Mouse (Mus musculus) left cerebral cortex, postnatal 10 days (tissue): ENCODE measurements around the gene Igtp. TPM values are rescaled to one million over a fixed set of nuclear protein-coding genes. Genes with fewer than 3 reads are reported as not detected.
"Not testable (repeated sequence)": the region's sequence is repeated elsewhere in the genome, so short reads cannot be mapped to it uniquely, and the experiment has no call there.

Source experiments
- DNase-seq, 2 experiments: peaks; one replicate each; pipeline ENCODE4 v3.0.0; 2021 to 2022; ENCODE audit warnings: low spot score in 2 of 2, mixed read lengths in 1 of 2; ENCODE audit errors: extremely low spot score in 1 of 2
- intact Hi-C: fragments of 180-260 bp; cut with DNase I; formaldehyde crosslinking; loops from one replicate; pipeline ENCODE4 v1.15.1; 2025
- total RNA-seq, 2 experiments: library from RNA; stranded (reverse); gene quantifications; 2 replicates each; pipeline ENCODE4 v1.2.3; 2021

Igtp gene
- total RNA-seq = 1 to 10 TPM; 1.1 to 1.9 TPM

DNA sequence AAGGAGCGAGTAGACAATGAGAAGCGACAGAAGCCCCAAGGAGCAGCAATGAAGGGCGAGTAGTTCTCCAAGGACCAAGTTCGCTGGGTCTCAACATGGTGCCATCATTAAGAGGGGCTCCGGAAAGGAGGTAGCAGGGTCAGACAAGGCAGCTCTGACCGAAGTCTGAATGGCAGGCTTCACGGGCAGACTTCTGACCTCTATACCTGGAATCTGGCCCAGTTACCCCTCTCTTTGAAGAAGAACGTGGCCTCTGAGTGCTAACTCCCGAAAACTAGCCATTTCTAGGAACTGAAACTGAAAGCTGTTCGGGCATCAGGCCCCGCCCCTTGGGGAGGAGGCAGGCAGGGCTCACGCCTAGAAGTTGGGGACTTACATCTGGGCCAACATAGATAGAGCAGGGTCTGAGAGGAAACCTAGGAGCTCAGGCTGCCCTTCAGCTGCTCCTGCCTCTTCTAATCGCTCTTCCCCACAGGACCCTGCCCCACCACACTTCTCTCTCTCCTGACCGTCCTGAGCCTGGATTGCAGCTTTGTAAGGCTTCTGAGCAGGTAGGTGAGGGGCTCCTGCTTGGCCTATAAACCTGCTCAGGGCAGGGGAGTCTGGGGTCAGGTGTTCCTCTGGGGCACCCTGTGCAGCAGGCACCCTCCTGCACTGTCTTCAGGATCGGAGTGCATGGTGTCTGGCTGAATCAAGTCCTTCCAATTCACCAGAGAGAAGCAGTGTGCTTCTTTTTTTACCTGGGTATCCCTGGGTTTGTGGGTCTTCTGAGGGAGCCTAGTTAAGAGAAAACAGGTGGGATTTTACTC lies at the start of gene Igtp, which contains the start of gene Irgm2:
Igtp (plus strand) TSS at position 328 of the 809 bp plus-strand sequence.
Irgm2 (plus strand) TSS at position 390 of the 809 bp plus-strand sequence.
- peak in 1 of 2 experiments; percentile 85 for DNase-seq
- intact Hi-C loops = not testable (repeated sequence)

DNA sequence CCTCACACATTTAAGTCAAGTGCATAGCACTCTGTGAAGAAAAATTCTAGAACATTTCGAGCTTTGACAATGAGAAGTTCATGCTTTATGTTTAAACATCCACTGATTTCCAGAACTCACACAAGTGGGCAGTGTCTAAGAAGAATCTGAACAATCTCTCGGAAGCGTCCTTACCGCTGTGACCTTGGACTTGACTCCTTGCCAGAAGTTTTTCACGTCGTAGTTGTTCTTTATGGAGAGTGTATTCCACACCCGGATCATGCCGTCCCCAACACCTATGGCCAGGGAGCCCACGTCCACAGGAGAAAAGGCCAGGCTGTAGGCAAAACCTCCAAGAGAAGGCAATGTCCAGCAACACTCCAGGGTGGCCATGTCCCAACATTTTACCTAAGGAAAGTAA lies 43.9 kb upstream of the Igtp start:
- DNase-seq = no peak
- intact Hi-C loops = no loop called here

DNA sequence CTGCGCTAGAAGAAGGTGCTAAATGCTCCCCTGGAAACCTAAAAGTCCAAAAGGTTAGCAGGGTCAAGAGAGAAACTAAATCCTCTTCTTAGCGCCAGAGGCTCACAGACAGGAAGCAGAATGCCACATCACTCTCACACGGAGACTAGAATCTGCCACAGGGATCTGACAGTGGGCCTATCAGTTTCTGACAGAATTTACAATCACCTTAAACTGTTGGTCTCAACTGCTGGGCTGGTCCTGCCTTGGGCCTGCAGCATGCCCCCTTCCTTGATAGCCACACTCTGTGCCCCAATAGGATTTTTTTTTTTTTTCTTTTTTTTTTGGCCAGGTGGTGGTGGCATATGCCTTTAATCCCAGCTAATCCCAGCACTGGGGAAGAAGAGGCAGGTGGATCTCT lies 42.5 kb upstream of the Igtp start:
- intact Hi-C loops = no loop called here
- no peak for DNase-seq

DNA sequence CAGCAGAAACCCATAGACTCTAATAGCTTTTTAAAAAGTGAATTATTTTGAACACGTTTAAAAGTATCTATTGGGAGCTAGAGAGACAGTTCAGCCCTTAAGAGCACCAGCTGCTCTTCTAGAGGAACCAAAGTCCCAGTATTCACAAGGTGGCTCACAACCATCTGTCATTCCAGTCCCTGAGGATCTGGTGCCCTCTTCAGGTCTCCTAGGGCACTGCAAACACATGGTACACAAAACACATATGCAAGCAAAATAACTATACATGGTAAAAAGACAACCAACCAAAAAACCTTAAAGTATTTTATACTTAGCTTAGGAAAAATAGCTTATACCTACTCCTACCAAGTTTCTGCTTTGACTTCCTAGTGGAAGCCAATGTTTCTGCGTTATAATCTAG lies 34.3 kb upstream of the Igtp start:
- DNase-seq = no peak
- intact Hi-C loops = no loop called here

DNA sequence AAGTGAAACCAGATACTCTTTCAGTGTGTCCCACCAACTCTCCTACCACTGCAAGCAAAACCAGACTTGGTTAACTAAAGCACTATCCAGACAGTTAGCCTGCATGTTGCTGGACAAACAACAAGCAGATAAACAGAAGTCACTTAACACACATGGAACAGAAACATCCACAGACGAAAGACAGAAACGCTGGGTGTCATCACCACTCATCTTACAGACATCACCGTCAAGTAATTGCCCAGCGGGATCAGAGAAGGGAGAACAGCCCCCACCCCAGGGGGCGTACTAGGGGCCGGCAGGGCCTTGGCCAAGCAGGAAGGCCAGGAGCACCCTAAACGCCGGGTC lies 31.6 kb upstream of the Igtp start:
- DNase-seq = no peak
- intact Hi-C loops = no loop called here

DNA sequence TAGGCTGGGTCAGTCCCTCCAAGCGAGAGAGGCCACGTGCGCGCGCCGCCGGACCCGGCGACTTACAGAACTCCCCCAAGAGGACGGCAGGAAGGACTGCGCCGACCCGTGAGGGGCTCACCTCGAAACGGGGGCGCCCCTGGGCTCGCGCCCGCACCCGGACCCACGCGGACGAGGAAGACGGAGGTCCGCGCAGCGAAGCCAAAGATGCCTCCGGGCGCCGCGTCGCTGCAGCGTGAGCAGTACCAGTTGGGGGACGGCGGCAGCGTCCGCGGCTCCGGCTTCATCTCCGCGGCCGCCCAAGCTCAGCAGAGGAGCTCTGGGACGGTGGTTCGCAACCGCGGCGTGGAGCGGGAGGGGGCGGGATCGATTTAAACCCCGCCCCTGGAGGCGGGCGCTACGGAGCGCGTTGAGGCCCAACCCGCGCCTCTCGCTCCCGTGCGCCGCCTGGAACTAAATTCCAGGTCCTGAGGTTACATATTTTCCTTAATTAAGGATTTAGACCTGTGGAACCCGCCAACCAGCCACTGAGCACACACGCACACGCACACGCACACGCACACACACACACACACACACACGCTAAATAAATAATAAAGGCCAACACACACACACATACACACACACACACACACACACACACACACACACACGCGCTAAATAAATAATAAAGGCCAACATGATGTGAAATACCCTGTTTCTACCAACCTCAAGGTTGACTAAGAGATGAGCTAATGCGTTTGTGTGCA lies 31.0 kb upstream of the Igtp start, which contains the start of gene Gemin5:
Gemin5 (minus strand) TSS at position 373 of the 749 bp plus-strand sequence.
- peak; percentile 77 to 91 for DNase-seq
- intact Hi-C loops = no loop called here

DNA sequence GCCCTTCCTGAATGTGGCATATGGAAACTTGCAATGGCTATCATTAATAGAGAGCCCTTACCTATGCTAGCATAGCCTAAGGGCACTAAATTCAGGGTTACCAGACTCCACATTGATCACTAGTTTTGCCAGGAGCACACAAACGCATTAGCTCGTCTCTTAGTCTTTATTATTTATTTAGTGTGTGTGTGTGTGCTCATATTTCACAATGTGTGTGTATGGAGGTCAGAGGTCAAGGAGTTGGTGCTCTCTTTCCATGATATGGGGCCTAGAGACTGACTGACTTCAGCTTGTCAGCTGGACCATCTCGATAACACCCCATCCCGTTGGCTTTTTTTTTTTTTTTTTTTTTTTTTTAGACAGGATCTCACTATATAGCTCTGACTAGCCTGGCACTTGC lies 29.7 kb upstream of the Igtp start:
- intact Hi-C loops = no loop called here

DNA sequence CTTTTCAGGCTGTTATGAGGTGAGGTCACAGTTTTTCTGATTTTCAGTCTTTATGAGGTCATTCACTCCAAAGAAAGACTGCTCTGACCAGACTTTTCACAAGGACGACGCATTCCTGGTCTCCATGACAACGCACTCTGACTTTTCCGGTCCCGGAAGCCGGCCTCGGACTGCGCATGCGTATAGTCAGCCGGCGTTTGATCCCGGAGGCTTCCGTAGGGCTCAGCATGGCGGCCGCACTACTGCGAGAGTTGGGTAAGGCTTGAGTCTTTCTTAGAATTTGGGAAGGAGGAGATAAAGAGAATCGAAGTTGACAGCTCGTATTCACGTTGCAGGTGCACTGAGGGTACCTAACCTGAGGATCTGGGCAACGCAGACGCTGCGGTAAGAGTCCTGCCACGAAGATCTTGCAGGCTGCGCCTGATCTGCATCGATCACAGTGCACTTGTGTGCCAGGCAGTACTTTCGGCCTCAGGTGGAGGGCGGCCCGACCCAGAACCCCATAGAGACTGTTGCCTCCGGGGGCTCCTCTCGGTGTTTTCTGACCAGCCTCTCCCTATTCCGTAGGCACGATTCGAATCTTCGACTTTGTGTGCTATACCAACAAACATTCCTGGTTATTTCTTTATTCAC lies 27.8 kb upstream of the Igtp start, which contains the start of gene Mrpl22:
Mrpl22 (plus strand) TSS at position 203 of the 633 bp plus-strand sequence.
- intact Hi-C loops = no loop called here
- peak; percentile 96 to 98 for DNase-seq

More for the DNA sequence above, 29.7 kb upstream of the Igtp start:
- no peak for DNase-seq

DNA sequence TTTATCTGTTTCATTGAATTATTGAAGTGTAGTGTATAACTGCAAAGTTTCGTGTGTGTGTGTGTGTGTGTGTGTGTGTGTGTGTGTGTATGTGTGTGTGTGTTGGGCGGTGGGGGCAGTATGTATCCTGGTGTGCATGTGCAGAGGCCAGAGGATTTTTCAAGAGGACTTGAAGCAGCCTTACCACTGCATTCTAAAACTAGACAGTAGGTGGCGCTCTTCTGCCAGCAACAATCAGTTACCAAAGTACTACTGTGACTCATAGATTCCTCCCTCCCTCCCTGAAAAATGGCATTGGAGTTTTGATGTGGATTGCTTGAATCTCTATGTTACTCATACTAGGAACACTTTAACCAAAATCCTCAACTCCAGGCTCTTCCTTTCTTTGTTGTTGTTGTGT lies 19.8 kb upstream of the Igtp start:
- intact Hi-C loops = loop anchor here (2.0 to 5.0 kb wide), 2 partner anchors 45 to 123 kb away; no protein-coding TSS in a partner anchor
- peak; percentile 73 to 74 for DNase-seq

DNA sequence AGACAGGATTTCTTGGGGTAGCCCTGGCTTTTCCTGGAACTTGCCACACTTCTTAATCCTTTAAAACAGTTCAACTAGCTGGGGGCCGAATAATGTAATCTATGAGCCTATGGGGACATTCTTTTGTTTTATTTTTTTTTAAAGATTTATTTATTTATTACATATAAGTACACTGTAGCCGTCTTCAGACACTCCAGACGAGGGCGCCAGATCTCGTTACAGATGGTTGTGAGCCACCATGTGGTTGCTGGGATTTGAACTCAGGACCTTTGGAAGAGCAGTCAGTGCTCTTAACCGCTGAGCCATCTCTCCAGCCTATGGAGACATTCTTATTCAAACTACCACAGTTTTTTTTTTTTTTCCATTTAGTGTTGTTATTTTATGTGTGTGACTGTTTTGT lies 19.4 kb upstream of the Igtp start:
- intact Hi-C loops = loop anchor here (2.0 to 5.0 kb wide), 2 partner anchors 45 to 122 kb away; no protein-coding TSS in a partner anchor
- DNase-seq = not testable (repeated sequence)

DNA sequence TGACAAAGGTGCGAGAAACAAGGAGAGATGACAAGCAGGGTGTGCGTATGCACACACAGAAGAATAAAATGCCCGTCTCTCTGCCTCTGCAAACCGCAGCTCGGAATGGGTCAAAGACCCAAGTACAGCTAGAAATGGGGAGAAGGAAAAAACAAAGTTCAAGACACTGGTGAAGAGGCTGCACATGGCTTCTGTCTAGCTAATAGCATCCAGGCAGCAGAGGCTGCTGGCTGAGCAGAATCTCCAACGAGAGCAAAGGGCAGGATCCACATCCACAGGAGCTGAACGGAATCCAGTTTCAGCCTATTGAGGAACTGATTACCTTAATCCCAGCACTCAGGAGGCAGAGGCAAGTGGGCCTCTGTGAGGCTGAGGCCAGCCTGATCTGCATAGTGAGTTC lies 18.6 kb upstream of the Igtp start:
- no peak for DNase-seq
- intact Hi-C loops = no loop called here

DNA sequence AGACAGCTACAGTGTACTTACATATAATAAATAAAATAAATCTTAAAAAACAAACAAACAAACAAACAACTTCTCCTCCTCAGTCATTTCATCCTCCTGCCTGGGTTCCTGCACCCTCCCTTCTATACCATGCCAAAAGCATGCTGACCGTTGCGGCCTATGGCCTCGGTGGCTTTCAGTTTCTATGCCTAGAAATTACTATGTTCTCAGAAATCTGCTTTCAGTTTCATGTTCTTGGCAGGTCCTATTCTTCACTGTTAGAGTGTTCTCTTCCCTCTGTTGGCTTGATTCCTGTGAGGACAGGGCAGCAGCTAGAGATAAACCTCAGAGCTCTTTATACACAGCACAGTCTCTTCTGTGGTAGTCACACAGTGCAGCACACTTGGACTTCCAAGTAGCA lies 15.8 kb upstream of the Igtp start:
- DNase-seq = no peak
- intact Hi-C loops = no loop called here

DNA sequence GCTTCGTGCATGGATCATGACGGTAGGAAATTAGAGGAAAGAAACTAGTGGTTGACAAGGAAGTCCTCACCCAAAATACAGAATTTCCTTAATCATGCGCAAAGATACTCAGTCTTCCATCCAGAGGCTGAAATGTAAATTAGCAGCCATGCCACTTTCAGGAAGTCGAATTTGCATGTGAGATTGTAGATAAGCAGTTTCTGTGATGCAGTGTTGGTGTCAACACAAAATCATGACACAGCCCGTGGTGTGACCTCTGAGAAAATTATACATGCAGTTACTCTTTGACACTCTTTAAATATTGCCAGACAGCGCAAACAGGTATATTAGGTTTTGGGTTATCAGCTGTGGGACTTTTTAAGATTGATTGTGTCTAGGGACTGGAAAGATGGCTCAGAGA lies 9.7 kb upstream of the Igtp start:
- DNase-seq = no peak
- intact Hi-C loops = no loop called here

DNA sequence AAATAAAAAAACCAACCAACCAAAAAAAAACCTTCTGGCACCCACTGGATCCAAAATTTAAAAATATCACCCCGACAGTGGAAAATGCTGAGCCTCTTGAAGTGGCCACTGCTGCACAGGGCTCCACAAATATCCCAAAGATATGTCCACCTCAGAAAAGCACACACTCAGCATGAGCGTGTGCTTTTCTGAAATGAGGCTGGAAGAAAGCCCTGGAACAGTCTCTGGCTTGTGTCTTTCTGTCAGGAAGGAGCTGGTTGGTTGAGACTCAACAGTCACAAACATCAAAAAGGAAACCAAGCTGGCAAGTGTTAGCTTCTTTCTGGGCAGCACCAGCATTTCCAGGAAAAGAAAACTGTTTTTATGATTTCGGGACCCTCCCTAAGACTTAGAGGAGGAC lies 6.0 kb upstream of the Igtp start:
- peak in 1 of 2 experiments; percentile 35 for DNase-seq
- intact Hi-C loops = no loop called here

DNA sequence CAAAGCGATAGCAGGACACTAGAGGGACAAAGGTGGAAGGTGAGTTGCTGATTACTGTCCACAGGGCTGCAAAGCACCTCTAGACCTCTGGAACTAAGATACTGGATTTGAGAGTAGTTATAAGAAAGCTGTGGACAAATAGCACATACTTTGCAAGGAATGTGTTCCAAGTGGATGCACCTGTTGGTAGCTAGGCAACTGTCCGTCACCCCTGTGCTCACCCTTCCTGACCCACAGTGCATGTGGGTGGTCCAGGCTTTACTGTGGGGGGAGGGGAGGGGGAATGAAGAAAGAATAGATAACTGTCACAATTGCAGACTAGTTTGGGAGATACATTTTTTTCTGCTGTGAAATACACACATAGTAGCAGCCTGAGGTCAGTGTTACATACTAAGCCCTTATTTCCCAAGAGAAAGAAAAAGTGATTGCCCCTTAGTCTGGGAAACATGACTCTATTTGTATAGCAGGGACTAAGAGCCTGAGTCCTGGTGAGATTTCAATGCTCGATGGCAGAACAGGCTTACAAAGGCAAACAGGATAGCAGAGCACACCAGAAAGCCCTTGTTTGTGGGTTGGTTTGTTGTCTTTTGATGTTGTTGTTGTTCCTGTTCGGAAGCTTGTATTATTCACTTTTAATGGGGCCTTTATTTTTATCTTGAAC lies 5.4 kb upstream of the Igtp start:
- no peak for DNase-seq
- intact Hi-C loops = no loop called here

DNA sequence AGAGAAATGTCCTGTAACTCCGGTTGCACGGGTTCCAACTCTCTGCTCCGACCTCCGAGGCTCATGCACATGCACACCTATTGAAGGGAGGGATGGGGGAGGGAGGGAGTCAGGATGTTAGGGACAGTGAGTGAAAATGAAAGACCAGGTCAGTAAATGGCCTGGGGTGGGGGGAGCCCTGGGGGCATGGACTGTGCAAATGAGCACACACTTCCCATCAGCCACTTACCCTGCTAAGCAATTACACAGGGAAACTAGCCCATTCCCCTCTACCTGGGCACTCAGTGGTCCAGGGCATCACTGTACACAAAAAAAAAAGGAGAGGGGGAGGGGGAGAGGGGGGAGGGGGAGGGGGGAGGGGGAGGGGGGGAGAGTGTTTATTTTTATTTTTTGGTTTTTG lies 693 bp upstream of the Igtp start:
- DNase-seq = no peak
- intact Hi-C loops = no loop called here

DNA sequence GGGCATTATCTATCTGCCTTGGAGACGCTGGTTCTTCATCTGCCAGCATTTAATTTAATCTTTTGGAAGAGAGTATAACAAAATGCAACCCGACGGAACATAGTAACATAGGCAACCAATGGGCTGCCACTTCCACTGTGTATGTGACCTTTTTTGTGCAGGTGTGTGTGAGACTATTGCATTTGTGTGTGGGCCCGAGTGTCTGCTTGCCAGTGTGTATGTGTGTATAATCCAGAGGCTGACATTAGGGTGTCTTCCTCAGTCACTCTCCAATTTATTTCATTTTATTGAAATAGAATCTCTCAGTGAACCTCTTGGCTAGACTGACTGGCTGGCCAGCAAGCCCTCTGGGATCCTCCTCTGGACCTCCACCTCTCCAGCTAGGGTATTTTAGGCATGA lies 870 bp downstream of the Igtp start:
- intact Hi-C loops = no loop called here

DNA sequence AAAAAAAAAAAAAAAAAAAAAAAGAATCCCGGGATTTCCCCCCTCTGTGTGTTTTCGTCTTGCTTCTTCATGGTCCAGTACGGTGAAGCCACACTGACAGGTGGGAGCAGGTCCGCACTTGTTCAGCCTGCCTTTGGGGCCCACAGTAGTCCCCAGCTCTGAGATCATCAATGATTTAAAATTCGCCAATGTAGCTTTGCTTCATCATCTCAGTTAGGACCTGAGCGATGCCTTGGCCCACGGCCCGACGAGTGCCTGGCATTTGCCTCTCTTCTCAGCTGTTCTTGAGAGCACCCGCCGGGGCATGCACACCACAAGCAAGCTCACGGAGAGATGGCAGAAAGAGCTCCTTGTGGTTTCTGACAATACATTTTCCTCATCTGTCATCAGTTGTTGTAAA lies 1.7 kb downstream of the Igtp start:
- no peak for DNase-seq
- intact Hi-C loops = no loop called here

More for the DNA sequence above, 870 bp downstream of the Igtp start:
- no peak for DNase-seq

DNA sequence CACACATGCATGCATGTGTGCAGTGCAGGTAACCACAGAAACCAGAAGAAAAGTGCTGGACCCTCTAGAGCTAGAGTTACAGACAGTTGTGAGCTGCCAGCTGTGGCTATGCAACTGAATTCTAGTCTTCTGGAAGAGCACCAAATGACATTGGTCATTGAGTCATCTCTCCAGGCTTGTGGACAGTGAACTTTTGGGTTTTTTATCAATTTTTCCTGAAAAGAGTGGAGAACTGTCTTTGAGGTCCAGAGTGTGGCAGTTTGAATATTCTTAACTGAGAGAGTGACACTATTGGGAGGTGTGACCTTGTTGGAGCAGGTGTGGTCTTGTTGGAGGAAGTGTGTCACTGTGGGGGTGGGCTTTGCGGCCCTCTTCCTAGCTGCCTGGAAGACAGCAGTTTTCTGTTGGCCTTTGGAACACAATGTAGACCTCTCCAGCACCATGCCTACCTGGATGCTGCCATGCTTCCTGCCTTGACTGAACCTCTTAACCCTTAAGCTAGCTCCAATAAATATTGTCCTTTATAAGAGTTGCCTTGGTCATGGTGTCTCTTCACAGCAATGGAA lies 11.0 kb downstream of the Igtp start:
- intact Hi-C loops = no loop called here
- no peak for DNase-seq
